Mouse (Mus musculus) hindbrain, postnatal 0 days (tissue): ENCODE measurements around the gene Rps6kl1. TPM values are rescaled to one million over a fixed set of nuclear protein-coding genes. Genes with fewer than 3 reads are reported as not detected.
"Not testable (repeated sequence)": the region's sequence is repeated elsewhere in the genome, so short reads cannot be mapped to it uniquely, and the experiment has no call there.

Experiments used
- ATAC-seq: fragments of 200-750 bp; cut with Nextera tagmentation; 2 replicates; pipeline ENCODE4 v1.8.0; 2017; ENCODE audit warnings: mild to moderate bottlenecking, moderate TSS enrichment, moderate library complexity
- DNase-seq: peaks from one replicate; pipeline ENCODE4 v3.0.0-alpha.2; 2015; ENCODE audit warnings: low spot score
- H3K27ac ChIP-seq: fragments of 300-500 bp; sonication (generic); 2 replicates; pipeline ENCODE4 v1.5.1; 2014; ENCODE audit warnings: mild to moderate bottlenecking
- H3K27me3 ChIP-seq: fragments of 300-500 bp; sonication (generic); 2 replicates; pipeline ENCODE4 v1.6.1; 2014; ENCODE audit warnings: low read length, mixed read lengths; ENCODE audit not compliant: insufficient read depth
- H3K36me3 ChIP-seq: fragments of 300-500 bp; sonication (generic); 2 replicates; pipeline ENCODE4 v1.6.1; 2014; ENCODE audit warnings: low read length, mixed read lengths; ENCODE audit not compliant: insufficient read depth
- H3K4me1 ChIP-seq: fragments of 300-500 bp; sonication (generic); 2 replicates; pipeline ENCODE4 v1.6.1; 2014; ENCODE audit warnings: antibody characterized with exemption, low read length, mixed read lengths; ENCODE audit not compliant: insufficient read depth
- H3K4me2 ChIP-seq: fragments of 300-500 bp; sonication (generic); 2 replicates; pipeline ENCODE4 v1.6.1; 2014; ENCODE audit warnings: low read depth, mild to moderate bottlenecking, low read length, moderate library complexity, mixed read lengths
- H3K4me3 ChIP-seq: fragments of 300-500 bp; sonication (generic); 2 replicates; pipeline ENCODE4 v1.5.1; 2014; ENCODE audit warnings: low read length
- H3K9ac ChIP-seq: fragments of 300-500 bp; sonication (generic); replicated peaks from 2 replicates; pipeline ENCODE4 v1.6.1; 2014; ENCODE audit warnings: mild to moderate bottlenecking, low read length, moderate library complexity, mixed read lengths
- H3K9me3 ChIP-seq: fragments of 300-500 bp; sonication (generic); 2 replicates; pipeline ENCODE4 v1.6.1; 2016; ENCODE audit warnings: low read length, mixed read lengths
- CTCF ChIP-seq: IDR thresholded peaks from 2 replicates; pipeline ENCODE4 v1.5.1; 2016; ENCODE audit warnings: antibody characterized with exemption, control low read depth, low read depth
- WGBS: fragments of 180-500 bp; shearing (Covaris S2); extraction: QIAGEN DNeasy Blood & Tissue Kit; methylation state at CpG from one replicate; pipeline ENCODE4 v1.1.7; 2014; 5-methylcytosine and 5-hydroxymethylcytosine counted together
- polyA plus RNA-seq: library from polyadenylated mRNA; unstranded; fragments of >200 nt; fragmentation: Nextera tagmentation; extraction: Ambion mirVana; gene quantifications from 2 replicates; pipeline ENCODE4 v1.2.1, GENCODE M21; 2015
- total RNA-seq: library from RNA; depleted of rRNA; stranded (reverse); fragments of >200 nt; gene quantifications from 2 replicates; pipeline ENCODE4 v1.2.3, GENCODE M21; 2014

The Rps6kl1 gene
- total and polyA plus RNA-seq, 2 experiments from 2014 or later = 30.8 to 42.0 TPM

DNA sequence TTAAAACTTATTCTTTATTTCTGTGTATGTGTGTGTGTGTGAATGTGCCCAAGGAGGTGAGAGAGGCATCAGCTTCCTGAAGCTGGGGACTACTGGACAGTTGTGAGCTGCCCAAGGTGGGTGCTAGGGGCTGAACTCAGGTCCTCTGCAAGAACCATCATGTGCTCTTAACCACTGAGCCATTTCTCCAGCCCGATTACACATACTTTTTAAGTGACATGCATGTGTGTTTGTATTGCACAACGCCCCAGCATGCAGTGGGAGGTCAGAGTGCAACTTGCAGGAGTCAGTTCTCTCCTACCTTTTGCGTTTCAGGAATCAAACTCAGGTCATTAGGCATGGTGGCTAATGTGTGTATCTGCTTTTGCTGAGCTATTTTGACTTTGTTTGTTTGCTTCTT lies 1.9 kb upstream of the Rps6kl1 start:
- DNase-seq (no peak), ATAC-seq (no peak)
- Histone ChIP-seq H3K36me3 (no peaks in the 10 kb centered on the region), H3K27ac (no peak overlapping the region), H3K9me3 (no peaks in the 10 kb centered on the region), H3K4me1 (no peaks in the 10 kb centered on the region), H3K27me3 (no peaks in the 10 kb centered on the region), H3K4me3 (no peak overlapping the region), H3K4me2 (no peak overlapping the region), H3K9ac (no peak overlapping the region)
- TF ChIP-seq CTCF = no peak
- WGBS = 84% methylated on average over 3 of the region's 3 CpGs

DNA sequence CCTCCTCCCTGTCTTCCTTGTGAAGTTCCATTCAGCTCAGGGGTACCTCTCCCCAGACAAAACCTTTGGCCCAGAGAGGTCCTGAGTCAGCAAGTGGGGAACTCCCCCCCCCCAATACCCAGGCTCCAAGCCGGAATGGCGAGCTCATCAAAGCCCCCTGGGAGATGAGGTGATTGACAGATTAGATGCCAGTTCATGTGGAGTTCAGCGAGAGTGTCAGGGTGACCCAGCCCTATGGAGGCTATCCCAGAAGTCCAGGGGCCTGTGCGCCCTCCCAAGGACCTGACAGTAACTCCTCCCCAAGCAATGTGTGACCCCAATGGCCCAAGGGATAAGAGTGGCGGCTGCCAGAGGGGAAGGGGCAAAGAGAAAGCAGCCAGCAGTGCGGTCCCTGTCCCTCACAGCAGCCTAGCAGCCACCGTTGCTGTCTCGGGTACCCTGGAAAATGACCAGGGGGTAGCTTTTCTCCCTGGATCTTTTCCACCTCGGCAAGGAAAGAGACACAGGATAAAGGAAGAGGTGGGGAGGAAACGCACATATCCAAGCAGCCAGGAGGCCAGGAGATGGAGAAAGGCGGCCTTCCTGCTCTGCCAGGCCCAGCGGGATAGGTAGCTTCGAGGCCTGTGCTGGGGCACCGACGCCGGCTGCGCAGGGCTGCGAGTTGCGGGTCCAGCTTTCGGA lies 603 bp downstream of the Rps6kl1 start:
- peak; percentile 3; the same call in 1 of the 2 replicates for ATAC-seq
- no peak for DNase-seq
- 6% methylated on average over 20 of the region's 20 CpGs for WGBS

GRCm38 (mm10) chr12:85146881-85147280 lies 4.2 kb downstream of the Rps6kl1 start:
- H3K9ac ChIP-seq = no peak overlapping the region
- H3K9me3 ChIP-seq = no peaks in the 10 kb centered on the region
- H3K4me1 ChIP-seq = no peaks in the 10 kb centered on the region
- no peaks in the 10 kb centered on the region for H3K36me3 ChIP-seq
- H3K4me3 ChIP-seq = no peak overlapping the region
- H3K27ac ChIP-seq = no peak overlapping the region
- ATAC-seq (no peak), DNase-seq (no peak)
- 77% methylated on average over 9 of the region's 9 CpGs for WGBS
- no peaks in the 10 kb centered on the region for H3K27me3 ChIP-seq
- no peak overlapping the region for H3K4me2 ChIP-seq
- TF ChIP-seq CTCF = no peak

More for the DNA sequence above, 603 bp downstream of the Rps6kl1 start:
- no peaks in the 10 kb centered on the region for H3K9me3 ChIP-seq
- no peaks in the 10 kb centered on the region for H3K36me3 ChIP-seq
- no peaks in the 10 kb centered on the region for H3K27me3 ChIP-seq
- H3K4me2 ChIP-seq = peak overlapping the region; percentile 64
- H3K4me3 ChIP-seq = peak overlapping the region; percentile 48
- H3K4me1 ChIP-seq = no peaks in the 10 kb centered on the region
- H3K9ac ChIP-seq = peak overlapping the region; percentile 66
- TF ChIP-seq CTCF = no peak
- peak overlapping the region; percentile 59 for H3K27ac ChIP-seq

- TF ChIP-seq CTCF = no peak
- DNase-seq = no peak
- no peak overlapping the region for H3K9ac ChIP-seq
- ATAC-seq = no peak
- no peaks in the 10 kb centered on the region for H3K27me3 ChIP-seq
- 31% methylated on average over 10 of the region's 11 CpGs for WGBS
- H3K36me3 ChIP-seq = no peaks in the 10 kb centered on the region
- no peak overlapping the region; the same call in 1 of the 2 replicates for H3K27ac ChIP-seq
- no peak overlapping the region for H3K4me3 ChIP-seq
- no peak overlapping the region for H3K4me2 ChIP-seq
- H3K4me1 ChIP-seq = no peaks in the 10 kb centered on the region
- H3K9me3 ChIP-seq = no peaks in the 10 kb centered on the region
These were observed 4.7 kb downstream of the Rps6kl1 start for GRCm38 (mm10) chr12:85146355-85146754.

GRCm38 (mm10) chr12:85145630-85146029 lies 5.4 kb downstream of the Rps6kl1 start:
- H3K9me3 ChIP-seq = no peaks in the 10 kb centered on the region
- no peaks in the 10 kb centered on the region for H3K4me1 ChIP-seq
- DNase-seq (peak; percentile 63), ATAC-seq (peak; percentile 61)
- TF ChIP-seq CTCF = no peak
- H3K4me3 ChIP-seq = no peak overlapping the region
- H3K27ac ChIP-seq = no peak overlapping the region; the same call in 1 of the 2 replicates
- H3K27me3 ChIP-seq = no peaks in the 10 kb centered on the region
- H3K4me2 ChIP-seq = no peak overlapping the region
- H3K9ac ChIP-seq = no peak overlapping the region
- H3K36me3 ChIP-seq = no peaks in the 10 kb centered on the region
- WGBS = 39% methylated on average over 9 of the region's 9 CpGs

DNA sequence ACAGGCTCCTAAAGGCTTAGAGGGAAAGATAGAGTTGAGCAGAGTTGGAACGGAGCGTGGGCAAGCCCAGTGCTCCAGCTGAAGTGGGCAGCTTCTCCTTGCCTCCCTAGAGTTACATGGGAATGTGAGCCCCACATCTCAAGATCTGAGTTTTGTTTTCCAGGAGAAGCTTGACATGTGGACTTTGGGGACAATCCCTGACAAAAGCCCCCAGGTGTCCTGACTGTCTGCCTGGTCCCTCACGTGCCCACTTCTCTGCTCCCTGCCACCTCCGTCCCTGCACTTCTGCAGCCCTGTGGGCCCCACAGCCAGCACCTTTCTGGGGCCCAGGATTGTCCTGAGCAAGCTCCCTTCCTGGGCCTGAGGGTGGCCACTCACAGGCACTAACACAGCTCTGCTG lies 6.2 kb downstream of the Rps6kl1 start:
- no peak overlapping the region for H3K9ac ChIP-seq
- ATAC-seq = no peak
- H3K27me3 ChIP-seq = no peaks in the 10 kb centered on the region
- DNase-seq = no peak
- no peak overlapping the region for H3K4me3 ChIP-seq
- H3K27ac ChIP-seq = no peak overlapping the region
- H3K9me3 ChIP-seq = no peaks in the 10 kb centered on the region
- H3K4me1 ChIP-seq = no peaks in the 10 kb centered on the region
- TF ChIP-seq CTCF = no peak
- WGBS = 86% methylated on average over 4 of the region's 4 CpGs
- peaks cover 5% of the 10 kb centered on the region; the same call in 1 of the 2 replicates for H3K36me3 ChIP-seq
- no peak overlapping the region for H3K4me2 ChIP-seq

DNA sequence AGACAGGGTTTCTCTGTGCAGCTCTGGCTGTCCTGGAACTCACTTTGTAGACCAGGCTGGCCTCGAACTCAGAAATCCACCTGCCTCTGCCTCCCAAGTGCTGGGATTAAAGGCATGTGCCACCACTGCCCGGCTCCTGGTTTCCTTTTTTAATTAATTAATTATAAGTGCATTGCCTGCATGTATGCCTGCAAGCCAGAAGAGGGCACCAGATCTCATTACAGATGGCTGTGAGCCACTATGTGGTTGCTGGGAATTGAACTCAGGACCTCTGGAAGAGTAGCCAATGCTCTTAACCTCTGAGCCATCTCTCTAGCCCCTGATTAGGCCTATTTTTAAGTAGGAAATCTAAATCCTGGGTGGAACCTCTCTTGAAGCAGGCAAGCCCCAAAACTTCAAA lies 6.8 kb downstream of the Rps6kl1 start:
- not testable (repeated sequence) for ATAC-seq, H3K4me3 ChIP-seq, H3K4me1 ChIP-seq, H3K9me3 ChIP-seq, H3K36me3 ChIP-seq, DNase-seq, H3K27me3 ChIP-seq, H3K9ac ChIP-seq, H3K27ac ChIP-seq, H3K4me2 ChIP-seq
- WGBS = 64% methylated on average over 2 of the region's 2 CpGs
- TF ChIP-seq CTCF = peak; percentile 53
